Mouse (Mus musculus): Measurements from ENCODE around the gene Fbxo11. TPM values are rescaled to one million over a fixed set of nuclear protein-coding genes. Genes with fewer than 3 reads are reported as not detected.
"Not testable (repeated sequence)": the region's sequence is repeated elsewhere in the genome, so short reads cannot be mapped to it uniquely, and the experiment has no call there.

Fbxo11 gene
- polyA plus RNA-seq, 1 experiment from 2014 or later: 28.0 TPM

DNA sequence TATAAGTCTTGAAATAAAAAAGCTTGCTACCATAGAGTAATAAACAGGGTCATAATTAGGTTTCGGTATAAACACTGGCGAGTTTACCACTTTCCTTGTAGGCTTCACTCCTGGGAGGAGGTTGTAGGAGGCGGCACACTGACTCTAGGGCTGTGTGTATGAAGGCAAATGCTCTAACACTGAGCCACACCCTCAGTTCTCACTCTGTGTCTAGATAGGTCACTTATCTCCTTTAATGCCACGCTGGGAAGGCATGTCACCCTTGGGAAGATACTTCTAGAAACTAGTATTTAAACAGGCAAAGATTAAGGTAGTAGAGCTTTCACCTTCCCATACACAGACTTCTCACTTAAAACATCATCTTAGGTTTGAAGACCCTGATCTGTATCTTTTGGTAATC, 30.7 kb downstream of the Fbxo11 start:
- Histone ChIP-seq H3K9me3 (replicated peaks) (no peaks in the 10 kb centered on the region), H3K4me3 (no peak overlapping the region), H3K27me3 (no peaks in the 10 kb centered on the region), H3K36me3 (ENCODE audit: poor library complexity, severe bottlenecking) (no peaks in the 10 kb centered on the region), H3K4me2 (no peak overlapping the region), H3K4me1 (peaks cover 10% of the 10 kb centered on the region; the same call in 1 of the 2 replicates), H3K9ac (no peak overlapping the region), H3K27ac (no peak overlapping the region)
- ATAC-seq: no peak
- 96% methylated on average over 4 of the region's 4 CpGs for WGBS

DNA sequence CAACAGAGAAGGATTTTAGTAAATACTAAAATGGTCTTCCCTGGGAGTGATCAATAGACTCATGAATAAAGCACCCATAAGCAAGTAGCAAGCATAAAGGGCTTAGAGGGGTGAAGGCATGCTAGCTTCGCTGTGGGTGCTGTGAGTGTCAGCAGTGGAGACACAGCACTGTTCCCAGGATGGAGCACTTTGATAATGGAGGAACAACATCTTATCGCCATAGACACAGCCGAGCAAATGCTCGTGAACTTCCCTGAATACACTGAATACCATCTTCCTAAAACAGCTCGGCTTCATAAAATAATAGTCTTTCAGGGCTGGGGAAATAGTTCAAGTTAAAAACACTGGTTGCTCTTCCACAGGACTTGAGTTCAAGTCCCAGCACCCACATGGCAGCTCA, 33.3 kb downstream of the Fbxo11 start:
- Histone ChIP-seq H3K4me1 (peaks cover 10% of the 10 kb centered on the region; the same call in 1 of the 2 replicates), H3K27ac (no peak overlapping the region), H3K4me3 (no peak overlapping the region), H3K9ac (no peak overlapping the region), H3K27me3 (no peaks in the 10 kb centered on the region), H3K9me3 (replicated peaks) (no peaks in the 10 kb centered on the region), H3K36me3 (ENCODE audit: poor library complexity, severe bottlenecking) (no peaks in the 10 kb centered on the region), H3K4me2 (no peak overlapping the region)
- WGBS: 91% methylated on average over 5 of the region's 5 CpGs
- ATAC-seq: no peak

DNA sequence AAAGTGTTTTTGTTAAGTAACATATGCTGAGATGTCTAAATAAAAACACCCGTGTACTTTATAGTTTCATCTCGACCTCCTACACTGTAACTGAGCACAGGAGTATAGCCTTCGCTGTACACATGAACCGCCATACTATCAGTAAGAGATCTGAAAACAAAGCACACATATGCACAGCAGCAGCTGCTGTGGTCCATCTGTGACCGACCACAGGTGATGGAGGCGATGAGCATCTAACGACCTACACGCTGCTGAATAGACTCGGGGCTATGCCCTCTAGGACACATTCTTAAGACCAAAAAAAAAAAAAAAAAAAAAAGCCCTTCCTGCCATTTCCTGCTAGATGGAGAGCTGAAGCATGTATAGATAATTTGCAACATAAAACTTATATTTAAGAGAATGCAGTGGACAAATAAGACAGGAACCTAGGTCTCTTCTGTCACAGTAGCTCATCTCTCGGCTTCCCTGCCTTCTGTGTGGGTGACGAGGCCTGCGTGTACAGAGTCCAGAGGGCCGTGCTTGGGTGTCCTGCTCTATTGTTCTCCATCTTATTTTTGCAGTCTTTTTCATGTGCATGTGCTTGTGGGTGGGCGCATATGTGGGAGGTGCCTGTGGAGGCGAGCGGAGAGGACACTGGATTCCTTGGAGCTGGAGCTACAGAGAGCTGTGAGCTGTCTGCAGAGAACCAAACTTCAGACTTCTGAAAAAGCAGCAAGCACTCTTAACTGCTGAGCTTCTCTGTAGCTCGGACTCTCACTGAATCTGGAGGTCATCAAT, 35.7 kb downstream of the Fbxo11 start:
- peaks cover 10% of the 10 kb centered on the region; the same call in 1 of the 2 replicates for H3K4me1 ChIP-seq
- no peak overlapping the region for H3K4me3 ChIP-seq
- WGBS: 81% methylated on average over 17 of the region's 17 CpGs
- H3K27me3 ChIP-seq: no peaks in the 10 kb centered on the region
- H3K27ac ChIP-seq: no peak overlapping the region
- H3K4me2 ChIP-seq: no peak overlapping the region
- no peak overlapping the region for H3K9ac ChIP-seq
- H3K36me3 ChIP-seq (ENCODE audit: poor library complexity, severe bottlenecking): no peaks in the 10 kb centered on the region
- no peaks in the 10 kb centered on the region for H3K9me3 ChIP-seq (replicated peaks)
- no peak for ATAC-seq

DNA sequence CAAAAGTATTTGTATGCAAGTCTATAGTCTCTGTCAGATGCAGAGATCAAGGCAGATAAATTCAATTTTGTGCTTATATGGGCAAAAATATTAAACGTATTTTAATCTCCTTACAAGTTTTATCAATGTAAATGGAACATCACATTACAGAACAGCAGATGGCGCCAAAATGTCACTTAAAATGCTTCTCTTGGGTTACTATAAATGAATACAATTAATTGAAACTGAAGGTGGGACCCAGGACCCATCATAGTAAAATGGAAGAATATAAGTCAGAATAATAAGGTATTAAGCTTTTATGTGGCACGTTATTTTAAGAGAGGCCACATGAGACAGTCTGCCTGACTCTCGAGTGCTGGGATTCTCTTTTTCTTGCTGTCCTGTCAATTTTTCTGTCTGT, 39.9 kb downstream of the Fbxo11 start:
- 0 out of 2 replicates have a peak, but pooled peaks cover 11% of the 10 kb centered on the region for H3K4me1 ChIP-seq
- H3K27me3 ChIP-seq: no peaks in the 10 kb centered on the region
- H3K36me3 ChIP-seq (ENCODE audit: poor library complexity, severe bottlenecking): no peaks in the 10 kb centered on the region
- no peak overlapping the region for H3K27ac ChIP-seq
- no peak overlapping the region for H3K4me3 ChIP-seq
- no peaks in the 10 kb centered on the region for H3K9me3 ChIP-seq (replicated peaks)
- 44% methylated on average over 4 of the region's 4 CpGs for WGBS
- no peak overlapping the region for H3K9ac ChIP-seq
- H3K4me2 ChIP-seq: no peak overlapping the region
- peak; percentile 39; the same call in 1 of the 2 replicates for ATAC-seq

DNA sequence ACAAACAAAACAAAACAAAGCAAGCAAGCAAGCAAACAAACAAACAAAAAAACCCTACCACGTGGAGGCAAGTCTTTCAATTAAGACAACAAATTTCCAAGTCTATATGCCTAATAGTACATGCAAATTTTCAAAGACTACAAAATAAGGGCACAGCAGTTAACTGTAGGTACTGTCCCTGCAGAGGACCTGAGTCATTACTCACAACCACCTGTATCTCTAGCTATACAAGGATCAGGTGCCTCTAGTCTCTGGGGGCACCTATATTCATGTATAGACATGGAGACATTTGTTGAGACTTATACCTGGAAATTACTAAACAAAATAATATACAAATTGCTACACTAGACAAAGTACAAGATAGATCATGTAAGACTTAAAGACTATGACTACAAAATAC, 41.2 kb downstream of the Fbxo11 start:
- Histone ChIP-seq H3K9me3 (replicated peaks) (no peaks in the 10 kb centered on the region), H3K9ac (no peak overlapping the region), H3K4me2 (no peak overlapping the region), H3K4me3 (no peak overlapping the region), H3K36me3 (ENCODE audit: poor library complexity, severe bottlenecking) (no peaks in the 10 kb centered on the region), H3K4me1 (peaks cover 15% of the 10 kb centered on the region; the same call in 1 of the 2 replicates), H3K27me3 (no peaks in the 10 kb centered on the region), H3K27ac (no peak overlapping the region)
- WGBS: 76% methylated on average over 1 of the region's 1 CpGs
- ATAC-seq: no peak

DNA sequence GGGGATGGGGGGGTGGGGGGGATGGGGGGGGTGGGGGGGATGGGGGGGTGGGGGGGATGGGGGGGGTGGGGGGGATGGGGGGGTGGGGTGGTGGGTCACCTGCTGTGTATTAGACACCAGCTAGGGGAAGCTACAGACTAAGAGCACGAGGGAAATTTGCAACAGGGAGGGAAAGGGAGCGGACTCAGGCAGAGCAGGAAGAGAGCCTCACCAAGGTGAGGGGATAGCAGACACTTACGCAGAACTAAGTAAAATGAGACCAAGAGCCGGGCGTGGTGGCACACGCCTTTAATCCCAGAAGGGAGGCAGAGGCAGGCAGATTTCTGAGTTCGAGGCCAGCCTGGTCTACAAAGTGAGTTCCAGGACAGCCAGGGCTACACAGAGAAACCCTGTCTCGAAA, 49.1 kb downstream of the Fbxo11 start:
- WGBS: 91% methylated on average over 8 of the region's 8 CpGs
- Histone ChIP-seq H3K4me1 (peaks cover 13% of the 10 kb centered on the region; the same call in 1 of the 2 replicates), H3K36me3 (ENCODE audit: poor library complexity, severe bottlenecking) (peaks cover 42% of the 10 kb centered on the region)
- not testable (repeated sequence) for H3K9ac ChIP-seq; H3K4me3 ChIP-seq; H3K4me2 ChIP-seq; H3K9me3 ChIP-seq (replicated peaks); H3K27me3 ChIP-seq; H3K27ac ChIP-seq
- ATAC-seq: peak; percentile 45; the same call in 1 of the 2 replicates

DNA sequence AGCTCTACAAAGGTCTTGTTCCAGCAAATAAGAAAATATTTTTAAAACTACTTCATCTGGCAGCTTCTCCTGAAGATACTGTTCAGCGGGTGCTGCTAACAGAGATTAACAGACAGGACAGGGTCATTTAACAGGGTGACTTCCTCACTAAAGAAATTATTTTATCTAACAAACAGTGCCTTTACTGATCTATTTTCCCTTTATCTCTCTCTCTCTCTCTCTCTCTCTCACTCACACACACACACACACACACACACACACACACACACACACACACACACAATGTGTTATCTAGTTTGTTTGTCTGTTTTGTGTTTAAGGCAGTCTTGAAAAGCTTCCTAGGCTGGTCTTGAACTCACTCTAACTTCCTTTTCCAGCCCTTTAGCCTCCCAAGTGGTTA, 50.6 kb downstream of the Fbxo11 start:
- Histone ChIP-seq H3K27ac (no peak overlapping the region), H3K36me3 (ENCODE audit: poor library complexity, severe bottlenecking) (peaks cover 55% of the 10 kb centered on the region)
- WGBS: 67% methylated on average over 1 of the region's 1 CpGs

DNA sequence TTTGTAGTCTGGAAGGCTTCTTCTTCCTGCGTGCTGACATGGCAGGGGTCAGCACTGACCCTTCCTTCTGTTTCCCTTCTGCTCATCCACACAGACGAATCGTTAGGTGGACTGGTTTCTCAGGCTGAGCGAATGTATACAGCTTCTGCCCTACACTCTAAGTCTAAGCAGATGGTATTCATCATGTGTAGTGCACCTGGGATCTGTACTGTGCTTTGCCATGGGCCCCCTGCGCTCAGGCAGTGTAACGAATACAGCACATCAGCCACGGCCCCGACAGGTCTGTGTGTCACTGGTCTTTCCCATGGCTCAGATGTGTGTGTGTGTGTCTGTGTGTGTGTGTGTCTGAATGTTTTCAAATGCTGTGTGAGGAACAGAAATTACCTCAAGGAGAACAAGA, 58.1 kb downstream of the Fbxo11 start:
- H3K4me2 ChIP-seq: no peak overlapping the region
- peaks cover 81% of the 10 kb centered on the region for H3K36me3 ChIP-seq (ENCODE audit: poor library complexity, severe bottlenecking)
- no peak overlapping the region for H3K9ac ChIP-seq
- H3K27ac ChIP-seq: no peak overlapping the region
- H3K27me3 ChIP-seq: no peaks in the 10 kb centered on the region
- H3K4me1 ChIP-seq: no peaks in the 10 kb centered on the region
- ATAC-seq: 0 out of 2 replicates have a peak, but pooled peaks have one; percentile 43
- H3K4me3 ChIP-seq: no peak overlapping the region
- WGBS: 93% methylated on average over 8 of the region's 8 CpGs
- H3K9me3 ChIP-seq (replicated peaks): no peaks in the 10 kb centered on the region

More for the DNA sequence above, 50.6 kb downstream of the Fbxo11 start:
- Histone ChIP-seq H3K4me3 (no peak overlapping the region), H3K9me3 (replicated peaks) (no peaks in the 10 kb centered on the region), H3K4me2 (no peak overlapping the region), H3K4me1 (peaks cover 10% of the 10 kb centered on the region; the same call in 1 of the 2 replicates), H3K27me3 (no peaks in the 10 kb centered on the region), H3K9ac (no peak overlapping the region)
- no peak for ATAC-seq

DNA sequence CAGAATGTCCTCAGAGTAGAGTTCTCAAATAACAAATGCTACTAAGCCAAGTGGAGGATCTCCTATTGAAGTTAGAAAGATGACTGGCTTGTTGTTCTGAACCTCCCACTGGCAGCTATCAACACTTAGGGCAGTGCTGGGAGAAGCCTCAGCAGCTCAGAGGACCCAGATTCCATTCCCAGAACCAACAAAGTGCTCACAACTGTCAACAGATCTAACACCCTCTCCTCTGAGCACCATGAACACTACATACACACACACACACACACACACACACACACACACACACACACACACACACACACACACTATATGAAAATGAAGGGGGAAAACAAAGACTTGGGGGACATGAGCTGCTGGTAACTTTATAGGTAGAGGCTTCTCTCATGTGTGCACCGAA, 60.2 kb downstream of the Fbxo11 start:
- WGBS: 96% methylated on average over 1 of the region's 1 CpGs
- Histone ChIP-seq H3K27me3 (no peaks in the 10 kb centered on the region), H3K4me3 (no peak overlapping the region), H3K36me3 (ENCODE audit: poor library complexity, severe bottlenecking) (peaks cover 79% of the 10 kb centered on the region), H3K4me1 (no peaks in the 10 kb centered on the region), H3K9ac (no peak overlapping the region), H3K4me2 (no peak overlapping the region), H3K9me3 (replicated peaks) (no peaks in the 10 kb centered on the region), H3K27ac (no peak overlapping the region)
- ATAC-seq: no peak

DNA sequence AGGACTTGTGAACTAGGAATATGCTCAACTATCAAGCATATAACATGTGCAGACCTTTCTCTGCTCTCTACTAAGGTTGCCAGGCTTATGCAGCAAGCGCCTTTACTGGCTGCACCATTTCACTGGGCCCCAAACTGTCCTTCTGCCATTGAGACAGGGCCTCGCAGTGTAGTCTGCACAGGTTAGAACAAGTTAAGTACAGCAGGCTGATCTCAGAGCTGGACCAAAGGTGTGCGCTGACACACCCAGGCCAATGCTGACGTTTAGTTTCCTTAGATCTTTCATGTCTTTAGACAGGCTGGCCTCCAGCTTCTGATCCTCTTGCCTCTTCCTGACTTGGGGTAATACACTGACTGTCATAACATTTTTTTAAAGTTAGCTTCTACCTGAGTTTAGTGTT, 67.3 kb downstream of the Fbxo11 start:
- no peak for ATAC-seq
- H3K27ac ChIP-seq: no peak overlapping the region
- H3K4me3 ChIP-seq: no peak overlapping the region
- no peak overlapping the region for H3K9ac ChIP-seq
- H3K4me2 ChIP-seq: no peak overlapping the region
- H3K4me1 ChIP-seq: no peaks in the 10 kb centered on the region
- peaks cover 90% of the 10 kb centered on the region for H3K36me3 ChIP-seq (ENCODE audit: poor library complexity, severe bottlenecking)
- H3K9me3 ChIP-seq (replicated peaks): no peaks in the 10 kb centered on the region
- no peaks in the 10 kb centered on the region for H3K27me3 ChIP-seq
- 92% methylated on average over 4 of the region's 4 CpGs for WGBS

DNA sequence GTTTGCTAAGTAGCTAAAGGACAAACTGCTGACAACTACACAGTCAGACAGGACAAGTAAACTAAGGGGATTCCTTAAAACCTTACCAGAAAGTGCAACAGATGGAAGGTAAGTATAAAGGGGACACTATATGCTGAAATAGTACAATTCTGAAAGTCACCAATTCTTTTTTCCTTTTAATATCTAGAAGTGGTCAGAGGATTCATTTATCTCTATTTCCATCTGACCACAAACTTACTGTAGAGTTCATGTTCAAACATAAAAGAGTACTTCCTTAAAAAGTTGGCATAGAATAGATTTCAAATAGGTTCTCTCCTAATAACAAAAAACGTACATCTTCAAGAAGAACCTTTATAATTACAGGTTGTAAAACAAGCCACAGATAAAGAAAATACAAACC, 71.8 kb downstream of the Fbxo11 start:
- no peaks in the 10 kb centered on the region for H3K4me1 ChIP-seq
- H3K27ac ChIP-seq: no peak overlapping the region
- no peak overlapping the region for H3K9ac ChIP-seq
- no peaks in the 10 kb centered on the region for H3K27me3 ChIP-seq
- no peak for ATAC-seq
- H3K4me3 ChIP-seq: no peak overlapping the region
- 90% methylated on average over 1 of the region's 1 CpGs for WGBS
- no peaks in the 10 kb centered on the region for H3K9me3 ChIP-seq (replicated peaks)
- peaks cover 94% of the 10 kb centered on the region for H3K36me3 ChIP-seq (ENCODE audit: poor library complexity, severe bottlenecking)
- no peak overlapping the region for H3K4me2 ChIP-seq

DNA sequence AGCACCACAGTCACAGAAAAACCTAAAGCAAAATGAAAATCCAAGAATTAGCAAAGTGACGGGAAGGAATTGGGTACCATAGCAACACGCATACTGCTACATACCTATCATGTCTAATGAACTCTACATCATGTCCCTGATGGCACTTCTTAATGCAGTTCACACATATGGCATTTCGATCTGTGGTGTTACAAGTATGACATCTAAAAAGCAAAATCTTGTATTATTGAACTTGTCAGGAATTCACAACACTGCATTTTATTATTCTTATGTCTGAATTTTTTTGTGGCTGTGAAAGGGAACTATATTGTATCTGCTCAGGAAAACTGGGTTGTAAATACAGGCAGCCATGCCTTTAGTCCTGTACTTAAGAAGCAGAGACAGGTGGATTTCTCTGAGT, 72.9 kb downstream of the Fbxo11 start:
- Histone ChIP-seq H3K4me3 (no peak overlapping the region), H3K9ac (no peak overlapping the region), H3K9me3 (replicated peaks) (no peaks in the 10 kb centered on the region), H3K27ac (no peak overlapping the region), H3K4me2 (no peak overlapping the region), H3K4me1 (no peaks in the 10 kb centered on the region), H3K36me3 (ENCODE audit: poor library complexity, severe bottlenecking) (peaks cover 96% of the 10 kb centered on the region), H3K27me3 (no peaks in the 10 kb centered on the region)
- no peak for ATAC-seq
- 85% methylated on average over 3 of the region's 3 CpGs for WGBS

DNA sequence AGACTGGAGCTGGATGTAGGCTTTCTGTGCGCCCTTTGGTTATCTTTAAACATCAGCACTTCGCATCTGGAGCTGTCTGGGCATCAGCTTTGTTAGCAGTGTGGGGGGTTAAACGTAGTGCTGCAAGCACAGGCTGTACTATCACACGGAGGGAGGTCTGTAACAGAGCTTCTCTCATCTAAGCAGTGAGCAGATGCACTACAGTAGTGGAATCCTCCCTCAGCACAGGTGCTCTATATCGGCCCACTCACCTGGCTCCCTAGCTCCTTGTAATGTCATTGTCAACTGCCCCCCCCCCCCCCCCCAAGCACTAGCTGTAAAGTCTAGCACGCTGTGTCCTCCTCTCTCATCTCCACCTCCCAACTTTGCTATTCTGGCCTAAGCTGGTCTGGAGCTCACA, 77.6 kb downstream of the Fbxo11 start:
- no peak overlapping the region for H3K4me3 ChIP-seq
- H3K27ac ChIP-seq: no peak overlapping the region
- peaks cover 98% of the 10 kb centered on the region for H3K36me3 ChIP-seq (ENCODE audit: poor library complexity, severe bottlenecking)
- H3K9ac ChIP-seq: no peak overlapping the region
- no peak for ATAC-seq
- no peak overlapping the region for H3K4me2 ChIP-seq
- WGBS: 78% methylated on average over 6 of the region's 6 CpGs
- H3K9me3 ChIP-seq (replicated peaks): no peaks in the 10 kb centered on the region
- H3K4me1 ChIP-seq: no peaks in the 10 kb centered on the region
- no peaks in the 10 kb centered on the region for H3K27me3 ChIP-seq
